Mouse (Mus musculus): ENCODE measurements around the gene Mrpl24. TPM values are rescaled to one million over a fixed set of nuclear protein-coding genes. Genes with fewer than 3 reads are reported as not detected.

Mrpl24 gene
- polyA plus RNA-seq, 1 experiment = 69.7 TPM

DNA sequence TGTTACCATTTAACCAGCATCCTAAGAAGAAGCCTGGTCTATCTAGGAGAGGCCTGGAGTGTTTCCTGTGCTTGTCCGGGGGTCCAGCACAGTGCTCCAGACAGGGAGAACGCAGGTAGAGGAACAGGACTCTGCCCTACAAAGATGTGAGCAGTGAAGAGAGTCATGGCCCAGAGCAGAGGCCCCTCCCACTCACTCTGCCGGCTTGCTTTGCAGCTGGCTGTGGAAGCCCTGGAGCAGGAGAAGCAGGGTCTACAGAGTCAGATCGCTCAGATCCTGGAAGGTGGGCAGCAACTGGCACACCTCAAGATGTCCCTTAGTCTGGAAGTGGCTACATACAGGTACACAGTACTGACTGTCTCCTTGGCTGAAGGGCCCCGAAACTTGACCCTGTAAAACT lies 53.5 kb downstream of the Mrpl24 start:
- Histone ChIP-seq H3K4me3 (ENCODE audit: insufficient read depth, poor library complexity, severe bottlenecking) (peak overlapping the region; percentile 72), H3ac (ENCODE audit: control insufficient read depth, insufficient read length, low read depth) (peak overlapping the region; percentile 85)

More for the DNA sequence above, 53.5 kb downstream of the Mrpl24 start:
- peaks cover 48% of the 10 kb centered on the region for H3K36me3 ChIP-seq (ENCODE audit: control insufficient read depth, insufficient read depth)
- TF ChIP-seq USF1 (IDR thresholded peaks at IDR 0.05; ENCODE audit: low read depth) (no peak), CTCF (IDR thresholded peaks at IDR 0.05; ENCODE audit: control insufficient read depth, insufficient read depth, insufficient read length) (no peak), CEBPB (IDR thresholded peaks at IDR 0.05; ENCODE audit: low read depth) (no peak), MYOG (IDR thresholded peaks at IDR 0.05; ENCODE audit: control insufficient read depth, extremely low read depth, insufficient read length) (no peak), MAX (IDR thresholded peaks at IDR 0.05) (no peak), FOSL1 (IDR thresholded peaks at IDR 0.05; ENCODE audit: insufficient read depth, low read length, poor library complexity, severe bottlenecking) (no peak), MYOD1 (IDR thresholded peaks at IDR 0.05; ENCODE audit: control insufficient read depth, insufficient read length, low read depth) (no peak)
- no peaks in the 10 kb centered on the region for H3K27me3 ChIP-seq (ENCODE audit: control insufficient read depth, insufficient read depth, insufficient read length)
- peaks cover 57% of the 10 kb centered on the region for H3K79me2 ChIP-seq (ENCODE audit: control insufficient read depth, insufficient read depth)
- peaks cover 48% of the 10 kb centered on the region for H3K79me3 ChIP-seq (ENCODE audit: low read depth)

Other genes with a start within 250 kb of the Mrpl24 start
- 0.08 TPM for gene Lrrc71, start 170.9 kb upstream of the Mrpl24 start, polyA plus RNA-seq (2012; fragmentation: generic; extraction: Trizol)
- gene Ntrk1, start 124.3 kb upstream of the Mrpl24 start, polyA plus RNA-seq (2012; fragmentation: generic; extraction: Trizol) = not detected
- gene Insrr, start 122.6 kb upstream of the Mrpl24 start, polyA plus RNA-seq (2012; fragmentation: generic; extraction: Trizol) = not detected
- gene Pear1, start 95.2 kb upstream of the Mrpl24 start, polyA plus RNA-seq (2012; fragmentation: generic; extraction: Trizol) = 1.7 TPM
- 0.01 TPM for gene Sh2d2a, start 72.8 kb upstream of the Mrpl24 start, polyA plus RNA-seq (2012; fragmentation: generic; extraction: Trizol)
- 44.3 TPM for gene Prcc, start 33.9 kb upstream of the Mrpl24 start, polyA plus RNA-seq (2012; fragmentation: generic; extraction: Trizol)
- 279 TPM for gene Hdgf, start 13.2 kb upstream of the Mrpl24 start, polyA plus RNA-seq (2012; fragmentation: generic; extraction: Trizol)
- 25.0 TPM for gene Isg20l2, start 10.8 kb downstream of the Mrpl24 start, polyA plus RNA-seq (2012; fragmentation: generic; extraction: Trizol)
- gene Rrnad1, start 11.2 kb downstream of the Mrpl24 start, polyA plus RNA-seq (2012; fragmentation: generic; extraction: Trizol) = 7.1 TPM
- 14.4 TPM for gene Crabp2, start 29.2 kb downstream of the Mrpl24 start, polyA plus RNA-seq (2012; fragmentation: generic; extraction: Trizol)
- gene Nes, start 51.6 kb downstream of the Mrpl24 start, polyA plus RNA-seq (2012; fragmentation: generic; extraction: Trizol) = 158 TPM
- gene Bcan, start 80.7 kb downstream of the Mrpl24 start, polyA plus RNA-seq (2012; fragmentation: generic; extraction: Trizol) = 0.15 TPM
- gene Hapln2, start 108.1 kb downstream of the Mrpl24 start, polyA plus RNA-seq (2012; fragmentation: generic; extraction: Trizol) = not detected
- 26.4 TPM for gene Gpatch4, start 123.6 kb downstream of the Mrpl24 start, polyA plus RNA-seq (2012; fragmentation: generic; extraction: Trizol)
- 93.6 TPM for gene Naxe, start 139.0 kb downstream of the Mrpl24 start, polyA plus RNA-seq (2012; fragmentation: generic; extraction: Trizol)
- gene Ttc24, start 158.8 kb downstream of the Mrpl24 start, polyA plus RNA-seq (2012; fragmentation: generic; extraction: Trizol) = not detected
- gene Iqgap3, start 162.5 kb downstream of the Mrpl24 start, polyA plus RNA-seq (2012; fragmentation: generic; extraction: Trizol) = 23.9 TPM
- gene Mef2d, start 222.9 kb downstream of the Mrpl24 start, polyA plus RNA-seq (2012; fragmentation: generic; extraction: Trizol) = 35.3 TPM

Measured in C2C12 (cell line).